Mouse (Mus musculus): Measurements from ENCODE around the gene Rcor3. TPM values are rescaled to one million over a fixed set of nuclear protein-coding genes. Genes with fewer than 3 reads are reported as not detected.
A peak's percentile ranks its signal among the peaks of the same experiment; 100 is the strongest.

The Rcor3 gene
- polyA plus RNA-seq, 1 experiment from 2014 or later: 35.8 TPM

GRCm38 (mm10) chr1:192116262-192116661 lies 21.6 kb downstream of the Rcor3 start:
- no peak overlapping the region for H3K9ac ChIP-seq
- H3K4me1 ChIP-seq: no peaks in the 10 kb centered on the region
- WGBS: 91% methylated on average over 6 of the region's 6 CpGs

GRCm38 (mm10) chr1:192115378-192115777 lies 22.5 kb downstream of the Rcor3 start:
- ATAC-seq (replicated peaks): no peak
- 95% methylated on average over 1 of the region's 1 CpGs for WGBS
- Histone ChIP-seq H3K4me1 (no peaks in the 10 kb centered on the region), H3K27ac (no peak overlapping the region), H3K9ac (no peak overlapping the region), H3K27me3 (replicated peaks) (no peaks in the 10 kb centered on the region), H3K9me3 (no peaks in the 10 kb centered on the region), H3K4me3 (no peak overlapping the region), H3K4me2 (no peak overlapping the region), H3K36me3 (replicated peaks) (peaks cover 26% of the 10 kb centered on the region)

More at GRCm38 (mm10) chr1:192116262-192116661, 21.6 kb downstream of the Rcor3 start:
- H3K4me2 ChIP-seq: no peak overlapping the region
- H3K9me3 ChIP-seq: no peaks in the 10 kb centered on the region
- peaks cover 33% of the 10 kb centered on the region for H3K36me3 ChIP-seq (replicated peaks)
- ATAC-seq (replicated peaks): no peak
- no peak overlapping the region for H3K4me3 ChIP-seq
- H3K27ac ChIP-seq: no peak overlapping the region
- no peaks in the 10 kb centered on the region for H3K27me3 ChIP-seq (replicated peaks)

- ATAC-seq (replicated peaks): no peak
Observed at GRCm38 (mm10) chr1:192109169-192109568, 28.7 kb downstream of the Rcor3 start.

GRCm38 (mm10) chr1:192107352-192107751 lies 30.5 kb downstream of the Rcor3 start:
- no peaks in the 10 kb centered on the region for H3K4me1 ChIP-seq
- peaks cover 22% of the 10 kb centered on the region; the same call in 1 of the 2 replicates for H3K36me3 ChIP-seq (replicated peaks)
- no peak overlapping the region for H3K27ac ChIP-seq
- H3K9ac ChIP-seq: no peak overlapping the region
- H3K27me3 ChIP-seq (replicated peaks): no peaks in the 10 kb centered on the region
- WGBS: 10% methylated on average over 2 of the region's 2 CpGs
- no peaks in the 10 kb centered on the region for H3K9me3 ChIP-seq
- ATAC-seq (replicated peaks): no peak
- no peak overlapping the region for H3K4me2 ChIP-seq
- no peak overlapping the region for H3K4me3 ChIP-seq

More at GRCm38 (mm10) chr1:192109169-192109568, 28.7 kb downstream of the Rcor3 start:
- Histone ChIP-seq H3K4me2 (no peak overlapping the region), H3K9me3 (no peaks in the 10 kb centered on the region), H3K27me3 (replicated peaks) (no peaks in the 10 kb centered on the region), H3K36me3 (replicated peaks) (peaks cover 13% of the 10 kb centered on the region; the same call in 1 of the 2 replicates), H3K4me3 (no peak overlapping the region), H3K9ac (no peak overlapping the region), H3K4me1 (no peaks in the 10 kb centered on the region), H3K27ac (no peak overlapping the region)
- 73% methylated on average over 6 of the region's 6 CpGs for WGBS

DNA sequence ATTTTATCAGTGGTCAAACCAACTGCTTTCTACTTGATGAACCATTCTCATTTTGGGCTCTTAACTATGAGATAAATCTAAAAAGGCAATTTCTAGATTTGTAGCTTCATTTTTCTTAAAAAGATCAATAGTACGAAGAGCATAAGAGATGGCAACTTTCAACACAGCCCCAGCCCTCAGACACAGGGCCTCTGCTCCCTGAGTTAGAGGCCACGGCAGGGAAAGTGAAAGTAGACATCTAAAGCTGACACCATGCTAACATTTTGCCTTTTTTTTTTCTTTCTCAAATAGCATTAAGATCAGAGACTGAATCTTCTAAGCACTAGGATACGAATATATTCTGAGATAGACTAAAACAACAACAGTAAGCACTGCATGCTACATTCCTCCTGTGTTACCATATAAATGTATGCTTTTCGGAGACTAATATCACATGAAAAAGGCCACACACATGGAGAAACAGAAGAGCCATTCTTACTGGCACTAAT lies 31.9 kb downstream of the Rcor3 start:
- no peaks in the 10 kb centered on the region for H3K4me1 ChIP-seq
- no peak overlapping the region for H3K4me2 ChIP-seq
- 84% methylated on average over 4 of the region's 4 CpGs for WGBS
- no peak overlapping the region for H3K27ac ChIP-seq
- no peaks in the 10 kb centered on the region for H3K9me3 ChIP-seq
- no peak overlapping the region for H3K9ac ChIP-seq
- no peaks in the 10 kb centered on the region for H3K27me3 ChIP-seq (replicated peaks)
- H3K36me3 ChIP-seq (replicated peaks): peaks cover 22% of the 10 kb centered on the region
- H3K4me3 ChIP-seq: no peak overlapping the region
- no peak for ATAC-seq (replicated peaks)

- Histone ChIP-seq H3K4me3 (no peak overlapping the region), H3K36me3 (replicated peaks) (peaks cover 23% of the 10 kb centered on the region), H3K4me1 (no peaks in the 10 kb centered on the region), H3K9ac (no peak overlapping the region), H3K4me2 (no peak overlapping the region), H3K27me3 (replicated peaks) (no peaks in the 10 kb centered on the region), H3K9me3 (no peaks in the 10 kb centered on the region), H3K27ac (no peak overlapping the region)
- WGBS: 98% methylated on average over 9 of the region's 9 CpGs
- ATAC-seq (replicated peaks): no peak
Observed at GRCm38 (mm10) chr1:192104021-192104420, 33.8 kb downstream of the Rcor3 start.

- no peak overlapping the region for H3K4me3 ChIP-seq
- H3K4me2 ChIP-seq: no peak overlapping the region
- H3K9me3 ChIP-seq: no peaks in the 10 kb centered on the region
- 83% methylated on average over 6 of the region's 6 CpGs for WGBS
- peaks cover 23% of the 10 kb centered on the region for H3K36me3 ChIP-seq (replicated peaks)
- no peak overlapping the region for H3K9ac ChIP-seq
- H3K4me1 ChIP-seq: no peaks in the 10 kb centered on the region
- ATAC-seq (replicated peaks): no peak
- H3K27me3 ChIP-seq (replicated peaks): no peaks in the 10 kb centered on the region
- H3K27ac ChIP-seq: no peak overlapping the region
Observed at GRCm38 (mm10) chr1:192103176-192103575, 34.7 kb downstream of the Rcor3 start.

DNA sequence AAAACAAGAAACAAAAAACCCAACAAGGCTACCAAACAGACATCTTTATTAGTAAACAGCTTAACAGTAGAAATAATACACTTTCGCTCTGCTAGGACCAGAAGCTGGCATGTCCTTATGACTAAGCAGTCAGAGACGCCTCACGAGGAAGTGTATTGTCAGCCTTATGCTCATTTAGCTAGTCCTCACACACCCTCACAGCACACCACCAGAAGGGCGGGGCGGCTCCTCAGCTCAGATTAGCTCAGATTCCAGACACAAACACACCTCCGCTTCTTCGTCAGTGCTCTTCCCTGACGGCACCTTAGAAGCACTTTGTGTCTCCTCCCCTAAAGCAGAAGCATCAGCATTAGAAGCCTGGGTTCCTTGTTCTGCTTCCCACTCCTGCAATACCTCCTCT lies 36.5 kb downstream of the Rcor3 start:
- Histone ChIP-seq H3K4me2 (no peak overlapping the region), H3K27ac (no peak overlapping the region), H3K36me3 (replicated peaks) (peaks cover 23% of the 10 kb centered on the region), H3K27me3 (replicated peaks) (no peaks in the 10 kb centered on the region), H3K9me3 (no peaks in the 10 kb centered on the region), H3K9ac (no peak overlapping the region), H3K4me3 (no peak overlapping the region), H3K4me1 (no peaks in the 10 kb centered on the region)
- WGBS: 86% methylated on average over 8 of the region's 8 CpGs
- ATAC-seq (replicated peaks): no peak

DNA sequence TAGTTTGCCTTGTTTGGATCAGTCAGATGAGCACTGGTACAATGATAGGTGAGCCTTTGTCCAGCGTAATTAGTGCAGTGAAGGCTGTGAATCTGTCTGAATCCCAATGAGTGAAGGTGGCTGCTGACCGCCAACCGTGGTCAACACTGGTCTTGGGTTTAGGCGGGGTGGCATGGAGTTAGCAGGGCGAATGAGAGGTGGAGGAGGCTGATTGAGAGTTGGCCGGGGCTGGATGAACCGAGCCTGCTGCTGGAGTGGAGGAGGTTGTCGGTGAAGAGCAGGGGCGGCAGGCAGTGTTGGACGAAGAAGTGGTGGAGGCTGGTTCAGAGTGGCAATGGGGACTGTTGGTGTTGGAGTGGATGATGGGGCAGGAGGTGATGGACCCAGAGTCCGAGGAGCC lies 37.1 kb downstream of the Rcor3 start:
- Histone ChIP-seq H3K4me3 (no peak overlapping the region), H3K9ac (no peak overlapping the region), H3K9me3 (no peaks in the 10 kb centered on the region), H3K27me3 (replicated peaks) (no peaks in the 10 kb centered on the region), H3K4me2 (no peak overlapping the region), H3K4me1 (no peaks in the 10 kb centered on the region), H3K27ac (no peak overlapping the region), H3K36me3 (replicated peaks) (peaks cover 21% of the 10 kb centered on the region)
- ATAC-seq (replicated peaks): no peak
- 93% methylated on average over 11 of the region's 11 CpGs for WGBS

DNA sequence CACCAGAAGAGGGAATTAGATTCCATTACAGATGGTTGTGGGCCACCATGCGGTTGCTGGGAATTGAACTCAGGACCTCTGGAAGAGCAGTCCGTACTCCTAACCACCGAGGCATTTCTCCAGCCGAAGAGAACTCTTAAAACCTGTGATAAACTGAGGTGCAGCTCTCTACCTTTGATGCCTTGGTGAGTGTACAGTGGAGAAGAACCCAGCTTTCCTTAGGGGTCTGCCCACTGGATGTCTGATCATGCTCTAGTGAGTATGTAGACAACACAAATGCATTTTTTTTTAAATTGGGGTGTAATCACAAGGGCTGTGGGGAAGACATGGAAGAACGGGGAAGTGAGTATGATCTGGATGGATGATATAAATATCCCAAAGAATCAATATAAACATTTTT lies 42.2 kb downstream of the Rcor3 start:
- no peak overlapping the region for H3K9ac ChIP-seq
- no peak for ATAC-seq (replicated peaks)
- no peak overlapping the region for H3K27ac ChIP-seq
- no peak overlapping the region for H3K4me3 ChIP-seq
- H3K36me3 ChIP-seq (replicated peaks): peaks cover 5% of the 10 kb centered on the region
- H3K9me3 ChIP-seq: no peaks in the 10 kb centered on the region
- WGBS: 91% methylated on average over 5 of the region's 5 CpGs
- no peak overlapping the region for H3K4me2 ChIP-seq
- H3K4me1 ChIP-seq: peaks cover 6% of the 10 kb centered on the region
- peaks cover 9% of the 10 kb centered on the region for H3K27me3 ChIP-seq (replicated peaks)

DNA sequence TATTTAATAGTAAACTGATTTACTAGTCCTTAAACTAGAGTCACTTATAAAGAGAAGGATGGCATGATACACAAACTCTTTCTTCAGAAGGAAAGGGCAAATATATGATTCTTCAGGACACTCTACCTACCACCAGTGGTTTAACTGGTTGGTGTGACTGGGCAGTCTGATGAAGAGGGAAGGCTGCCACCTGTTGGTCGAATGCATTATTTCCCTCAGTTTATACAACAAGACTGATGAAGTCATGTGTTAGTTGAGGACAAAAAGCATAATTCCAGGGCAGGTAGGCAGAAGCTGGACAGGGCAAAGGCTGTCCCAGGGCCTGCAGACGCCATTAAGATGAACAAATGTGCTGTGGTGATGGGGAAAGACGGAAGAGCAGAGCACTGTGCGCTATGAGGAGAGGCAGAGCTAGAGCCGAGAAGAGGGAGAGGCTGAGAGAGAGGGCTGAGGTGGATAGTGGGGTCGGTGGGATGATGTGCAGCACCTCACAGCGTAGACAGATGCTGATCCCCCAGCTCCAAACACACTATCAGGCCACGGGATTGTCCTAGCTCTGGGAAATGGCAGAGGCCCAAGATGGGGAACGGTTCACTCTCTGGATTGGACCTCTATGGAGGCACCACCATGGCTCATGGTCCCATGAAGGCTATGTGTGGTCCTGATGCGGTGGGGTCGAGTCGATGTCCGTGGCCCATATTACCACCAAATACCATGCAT lies 43.3 kb downstream of the Rcor3 start:
- Histone ChIP-seq H3K27ac (no peak overlapping the region), H3K4me3 (no peak overlapping the region), H3K36me3 (replicated peaks) (0 out of 2 replicates have a peak, but pooled peaks cover 3% of the 10 kb centered on the region), H3K4me1 (peaks cover 6% of the 10 kb centered on the region), H3K27me3 (replicated peaks) (peaks cover 16% of the 10 kb centered on the region), H3K9me3 (no peaks in the 10 kb centered on the region), H3K9ac (no peak overlapping the region), H3K4me2 (no peak overlapping the region)
- no peak for ATAC-seq (replicated peaks)
- 64% methylated on average over 13 of the region's 13 CpGs for WGBS

GRCm38 (mm10) chr1:192092879-192093660 lies 44.8 kb downstream of the Rcor3 start:
- Histone ChIP-seq H3K4me1 (peaks cover 6% of the 10 kb centered on the region), H3K27ac (no peak overlapping the region), H3K36me3 (replicated peaks) (no peaks in the 10 kb centered on the region), H3K4me3 (peak overlapping the region; percentile 48), H3K9ac (peak overlapping the region; percentile 41; the same call in 1 of the 2 replicates), H3K27me3 (replicated peaks) (peaks cover 16% of the 10 kb centered on the region), H3K9me3 (no peaks in the 10 kb centered on the region), H3K4me2 (peak overlapping the region; percentile 87)
- WGBS: 33% methylated on average over 16 of the region's 16 CpGs
- peak; percentile 93 for ATAC-seq (replicated peaks)
